8 mouse cellular contexts compared by ENCODE assay signal in the genomic region with DNA sequence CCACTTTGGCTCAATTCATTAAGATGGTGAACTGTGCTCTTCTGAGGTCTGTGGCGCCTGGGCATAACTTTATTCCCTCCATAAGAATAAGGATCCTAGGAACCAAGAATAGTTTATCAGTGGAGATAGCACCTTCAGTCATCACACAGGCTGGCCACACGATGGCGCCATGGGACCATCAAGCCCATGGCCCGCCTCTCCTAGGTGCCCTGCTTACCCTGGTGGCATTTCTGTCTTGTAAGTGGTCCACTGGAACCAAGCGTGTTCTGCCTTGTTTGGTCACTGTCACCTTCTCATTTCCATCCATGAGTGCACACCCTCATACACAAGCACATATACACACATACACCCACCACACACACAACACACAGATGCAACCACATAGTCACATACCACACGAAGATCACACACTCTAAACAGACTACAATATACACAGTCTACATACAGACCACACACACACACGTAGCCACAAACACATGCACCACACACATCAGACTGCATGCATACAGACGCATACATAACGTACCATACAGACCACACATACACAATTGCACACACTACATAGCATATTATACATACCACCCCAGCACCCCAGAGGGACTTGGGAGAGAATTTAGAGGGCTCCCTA.
A peak's percentile ranks its signal among the peaks of the same experiment; 100 is the strongest.
DNase-seq lines count a peak whose midpoint lies in the region; ATAC-seq and TF ChIP-seq lines count a peak whose summit lies in the region.

No protein-coding gene starts in this region.

- 0 out of 2 replicates have a peak, but pooled peaks cover 9% of the 10 kb centered on the region for H3K27me3 ChIP-seq in intestine, embryonic 14.5 days (replicated peaks; ENCODE audit: control insufficient read depth, insufficient read depth, low read length)
- H3K27me3 ChIP-seq in intestine, embryonic 16.5 days (replicated peaks; ENCODE audit: control insufficient read depth, insufficient read depth, low read length): no peaks in the 10 kb centered on the region
- H3K27me3 ChIP-seq in midbrain, embryonic 13.5 days: 0 out of 2 replicates have a peak, but pooled peaks cover 2% of the 10 kb centered on the region

- TF ChIP-seq CTCF in left cerebral cortex, adult 2 months (IDR thresholded peaks at IDR 0.05): peak; percentile 94

- ATAC-seq in intestine, embryonic 14.5 days (replicated peaks; ENCODE audit: low FRiP score, low TSS enrichment, low read depth): no peak
- ATAC-seq in intestine, embryonic 16.5 days: no peak
- ATAC-seq in midbrain, embryonic 13.5 days: peak; percentile 70

- no peaks in the 10 kb centered on the region for H3K36me3 ChIP-seq in intestine, embryonic 14.5 days (ENCODE audit: control insufficient read depth, insufficient read depth, low read length)
- H3K36me3 ChIP-seq in intestine, embryonic 16.5 days (ENCODE audit: control insufficient read depth, insufficient read depth, low read length): no peaks in the 10 kb centered on the region
- H3K36me3 ChIP-seq in midbrain, embryonic 13.5 days: no peaks in the 10 kb centered on the region

- DNase-seq in intestine, embryonic 14.5 days (ENCODE audit: low spot score): peak; percentile 62
- peak; percentile 59 for DNase-seq in ZHBTc4 (ENCODE audit: low read depth, low spot score)
- DNase-seq in embryo, embryonic 11 days: peak; percentile 80
- peak; percentile 67 for DNase-seq in heart, postnatal 4 days
- DNase-seq in left cerebral cortex, adult 2 months (ENCODE audit: extremely low spot score in 1 of 2, low spot score in 2 of 2): peak; percentile 47 to 70
- DNase-seq in thymus, postnatal 0 days (ENCODE audit: low spot score): peak; percentile 8

- 39% methylated on average over 9 of the region's 9 CpGs for WGBS in intestine, embryonic 14.5 days
- 40% methylated on average over 9 of the region's 9 CpGs for WGBS in intestine, embryonic 16.5 days
- WGBS in midbrain, embryonic 13.5 days: 46% methylated on average over 9 of the region's 9 CpGs

- intact Hi-C loops in left cerebral cortex, adult 2 months (cut with DNase I): loop anchor here (1.0 to 5.0 kb wide), 5 partner anchors 74 to 1681 kb away; no protein-coding TSS in a partner anchor

- H3K4me1 ChIP-seq in intestine, embryonic 14.5 days (replicated peaks; ENCODE audit: control insufficient read depth, insufficient read depth, low read length): no peaks in the 10 kb centered on the region
- H3K4me1 ChIP-seq in intestine, embryonic 16.5 days (ENCODE audit: control insufficient read depth, insufficient read depth, low read length): no peaks in the 10 kb centered on the region
- peaks cover 7% of the 10 kb centered on the region; the same call in 1 of the 2 replicates for H3K4me1 ChIP-seq in midbrain, embryonic 13.5 days (replicated peaks)

- H3K9ac ChIP-seq in intestine, embryonic 14.5 days (ENCODE audit: low read length): no peak overlapping the region
- H3K9ac ChIP-seq in intestine, embryonic 16.5 days (ENCODE audit: low read depth, low read length): no peak overlapping the region
- H3K9ac ChIP-seq in midbrain, embryonic 13.5 days (replicated peaks): no peak overlapping the region

- no peak overlapping the region for H3K27ac ChIP-seq in intestine, embryonic 14.5 days (ENCODE audit: low read depth)
- H3K27ac ChIP-seq in intestine, embryonic 16.5 days (ENCODE audit: low read length): no peak overlapping the region
- no peak overlapping the region for H3K27ac ChIP-seq in left cerebral cortex, adult 2 months
- H3K27ac ChIP-seq in midbrain, embryonic 13.5 days: no peak overlapping the region

- H3K9me3 ChIP-seq in intestine, embryonic 14.5 days (ENCODE audit: control insufficient read depth, low read length): no peaks in the 10 kb centered on the region
- H3K9me3 ChIP-seq in intestine, embryonic 16.5 days (ENCODE audit: control insufficient read depth, low read length): no peaks in the 10 kb centered on the region
- H3K9me3 ChIP-seq in midbrain, embryonic 13.5 days: no peaks in the 10 kb centered on the region

- no peak overlapping the region for H3K4me3 ChIP-seq in intestine, embryonic 14.5 days (ENCODE audit: low read depth, low read length)
- no peak overlapping the region for H3K4me3 ChIP-seq in intestine, embryonic 16.5 days (ENCODE audit: low read length)
- H3K4me3 ChIP-seq in left cerebral cortex, adult 2 months: no peak overlapping the region
- H3K4me3 ChIP-seq in midbrain, embryonic 13.5 days (replicated peaks): no peak overlapping the region

- H3K4me2 ChIP-seq in intestine, embryonic 14.5 days (ENCODE audit: low read length): no peak overlapping the region
- no peak overlapping the region for H3K4me2 ChIP-seq in intestine, embryonic 16.5 days (ENCODE audit: low read depth, low read length)
- H3K4me2 ChIP-seq in midbrain, embryonic 13.5 days (replicated peaks): no peak overlapping the region

Comparison
In these comparisons a context has a peak if more than half of its experiments do, and no peak if none do; other contexts are left out.
1. DNase-seq: peak in every context shown above with its lines; median percentile 80 in embryo, embryonic 11 days; 67 in heart, postnatal 4 days; 62 in intestine, embryonic 14.5 days; 59 in ZHBTc4; 58 in left cerebral cortex, adult 2 months; 8 in thymus, postnatal 0 days.